Mouse (Mus musculus): ENCODE data around the gene Ptov1. TPM values are rescaled to one million over a fixed set of nuclear protein-coding genes. Genes with fewer than 3 reads are reported as not detected.

Ptov1 gene
- 111 and 141 TPM in 2 replicates for polyA plus RNA-seq (2012; rRNA removed)

GRCm38 (mm10) chr7:44869697-44870528 lies at the start of gene Ptov1:
Ptov1 (minus strand) TSS chr7:44869788.
- 2% methylated on average over 29 of the region's 29 CpGs for WGBS
- DNase-seq (ENCODE audit: low read depth, low spot score), result peak; percentile 83

- 89% methylated on average over 5 of the region's 5 CpGs for WGBS
Measured at GRCm38 (mm10) chr7:44919127-44919526, 49.5 kb upstream of the Ptov1 start.

GRCm38 (mm10) chr7:44918219-44918618 lies 48.6 kb upstream of the Ptov1 start:
- DNase-seq (ENCODE audit: low read depth, low spot score), result no peak
- WGBS, result 48% methylated on average over 3 of the region's 3 CpGs

More at GRCm38 (mm10) chr7:44919127-44919526, 49.5 kb upstream of the Ptov1 start:
- no peak for DNase-seq (ENCODE audit: low read depth, low spot score)

- 90% methylated on average over 4 of the region's 4 CpGs for WGBS
- DNase-seq (ENCODE audit: low read depth, low spot score), result no peak
Measured at GRCm38 (mm10) chr7:44916881-44917280, 47.3 kb upstream of the Ptov1 start.

- WGBS, result 84% methylated on average over 6 of the region's 6 CpGs
- no peak for DNase-seq (ENCODE audit: low read depth, low spot score)
Measured at GRCm38 (mm10) chr7:44916191-44916590, 46.6 kb upstream of the Ptov1 start.

- WGBS, result 96% methylated on average over 9 of the region's 9 CpGs
- DNase-seq (ENCODE audit: low read depth, low spot score), result no peak
Measured at GRCm38 (mm10) chr7:44915314-44915713, 45.7 kb upstream of the Ptov1 start.

GRCm38 (mm10) chr7:44914396-44914795 lies 44.8 kb upstream of the Ptov1 start:
- no peak for DNase-seq (ENCODE audit: low read depth, low spot score)
- WGBS, result 96% methylated on average over 2 of the region's 2 CpGs

- no peak for DNase-seq (ENCODE audit: low read depth, low spot score)
- WGBS, result 87% methylated on average over 15 of the region's 15 CpGs
Measured at GRCm38 (mm10) chr7:44908706-44909476, 39.3 kb upstream of the Ptov1 start.

GRCm38 (mm10) chr7:44905430-44905829 lies 35.8 kb upstream of the Ptov1 start:
- no peak for DNase-seq (ENCODE audit: low read depth, low spot score)
- 86% methylated on average over 20 of the region's 20 CpGs for WGBS

GRCm38 (mm10) chr7:44901230-44901722 lies 31.7 kb upstream of the Ptov1 start:
- DNase-seq (ENCODE audit: low read depth, low spot score), result no peak
- 19% methylated on average over 21 of the region's 21 CpGs for WGBS

GRCm38 (mm10) chr7:44900632-44901031 lies 31.0 kb upstream of the Ptov1 start:
- DNase-seq (ENCODE audit: low read depth, low spot score), result no peak

GRCm38 (mm10) chr7:44898607-44899006 lies 29.0 kb upstream of the Ptov1 start:
- DNase-seq (ENCODE audit: low read depth, low spot score), result no peak
- WGBS, result 30% methylated on average over 19 of the region's 19 CpGs

More at GRCm38 (mm10) chr7:44900632-44901031, 31.0 kb upstream of the Ptov1 start:
- 90% methylated on average over 11 of the region's 11 CpGs for WGBS

GRCm38 (mm10) chr7:44896499-44896898 lies 26.9 kb upstream of the Ptov1 start:
- 42% methylated on average over 10 of the region's 10 CpGs for WGBS
- DNase-seq (ENCODE audit: low read depth, low spot score), result no peak

- 1% methylated on average over 34 of the region's 34 CpGs for WGBS
- peak; percentile 68 for DNase-seq (ENCODE audit: low read depth, low spot score)
Measured at GRCm38 (mm10) chr7:44895593-44896434, 26.2 kb upstream of the Ptov1 start, which contains the start of gene Fuz. Fuz (plus strand) TSS chr7:44896079.

GRCm38 (mm10) chr7:44895206-44895592 lies 25.6 kb upstream of the Ptov1 start:
- WGBS, result 61% methylated on average over 7 of the region's 7 CpGs
- no peak for DNase-seq (ENCODE audit: low read depth, low spot score)

GRCm38 (mm10) chr7:44894175-44894574 lies 24.6 kb upstream of the Ptov1 start:
- WGBS, result 84% methylated on average over 3 of the region's 3 CpGs
- DNase-seq (ENCODE audit: low read depth, low spot score), result no peak

GRCm38 (mm10) chr7:44893197-44893596 lies 23.6 kb upstream of the Ptov1 start:
- no peak for DNase-seq (ENCODE audit: low read depth, low spot score)
- 30% methylated on average over 8 of the region's 8 CpGs for WGBS

- DNase-seq (ENCODE audit: low read depth, low spot score), result no peak
- WGBS, result under 1% methylated on average over 56 of the region's 56 CpGs
Measured at GRCm38 (mm10) chr7:44892276-44892921, 22.8 kb upstream of the Ptov1 start, which contains the start of gene Med25. Med25 (minus strand) TSS chr7:44892712.

GRCm38 (mm10) chr7:44891611-44892010 lies 22.0 kb upstream of the Ptov1 start:
- 11% methylated on average over 6 of the region's 6 CpGs for WGBS
- no peak for DNase-seq (ENCODE audit: low read depth, low spot score)
